Mouse (Mus musculus) liver, embryonic 16.5 days (tissue): ENCODE measurements around the gene Socs2. TPM values are rescaled to one million over a fixed set of nuclear protein-coding genes. Genes with fewer than 3 reads are reported as not detected.

ENCODE experiments used
- ATAC-seq: fragments of 200-750 bp; cut with Nextera tagmentation; 2 replicates; pipeline ENCODE4 v1.8.0; 2017; ENCODE audit warnings: low read depth, mild to moderate bottlenecking, moderate number of reproducible peaks, moderate library complexity
- H3K27ac ChIP-seq: fragments of 300-500 bp; sonication (generic); 2 replicates; pipeline ENCODE4 v1.5.1; 2014; ENCODE audit warnings: mild to moderate bottlenecking, low read length
- H3K27me3 ChIP-seq: fragments of 300-500 bp; sonication (generic); 2 replicates; pipeline ENCODE4 v1.6.1; 2014; ENCODE audit warnings: low read depth, low read length, mixed read lengths; ENCODE audit not compliant: control insufficient read depth, insufficient read depth
- H3K36me3 ChIP-seq: fragments of 300-500 bp; sonication (generic); 2 replicates; pipeline ENCODE4 v1.6.1; 2014; ENCODE audit warnings: mild to moderate bottlenecking; ENCODE audit not compliant: control insufficient read depth, insufficient read depth
- H3K4me1 ChIP-seq: fragments of 300-500 bp; sonication (generic); 2 replicates; pipeline ENCODE4 v1.6.1; 2014; ENCODE audit warnings: low read depth, low read length, mixed read lengths; ENCODE audit not compliant: control insufficient read depth
- H3K4me2 ChIP-seq: fragments of 300-500 bp; sonication (generic); 2 replicates; pipeline ENCODE4 v1.6.1; 2014; ENCODE audit warnings: low read depth, low read length, mixed read lengths
- H3K4me3 ChIP-seq: fragments of 300-500 bp; sonication (generic); 2 replicates; pipeline ENCODE4 v1.5.1; 2014; ENCODE audit warnings: low read depth, mild to moderate bottlenecking, low read length
- H3K9ac ChIP-seq: fragments of 300-500 bp; sonication (generic); 2 replicates; pipeline ENCODE4 v1.6.1; 2014; ENCODE audit warnings: low read depth, low read length
- H3K9me3 ChIP-seq: fragments of 300-500 bp; sonication (generic); replicated peaks from 2 replicates; pipeline ENCODE4 v1.6.1; 2016; ENCODE audit warnings: low read length; ENCODE audit not compliant: control insufficient read depth
- WGBS: fragments of 180-500 bp; shearing (Covaris S2); extraction: QIAGEN DNeasy Blood & Tissue Kit; methylation state at CpG from one replicate; pipeline ENCODE4 v1.1.7; 2014; ENCODE audit not compliant: insufficient replicate concordance; 5-methylcytosine and 5-hydroxymethylcytosine counted together
- polyA plus RNA-seq: library from polyadenylated mRNA; unstranded; fragments of >200 nt; fragmentation: Nextera tagmentation; extraction: Ambion mirVana; gene quantifications from 2 replicates; pipeline ENCODE4 v1.2.1, GENCODE M21; 2015

Socs2 gene
- polyA plus RNA-seq = 4.0 and 5.4 TPM in 2 replicates

DNA sequence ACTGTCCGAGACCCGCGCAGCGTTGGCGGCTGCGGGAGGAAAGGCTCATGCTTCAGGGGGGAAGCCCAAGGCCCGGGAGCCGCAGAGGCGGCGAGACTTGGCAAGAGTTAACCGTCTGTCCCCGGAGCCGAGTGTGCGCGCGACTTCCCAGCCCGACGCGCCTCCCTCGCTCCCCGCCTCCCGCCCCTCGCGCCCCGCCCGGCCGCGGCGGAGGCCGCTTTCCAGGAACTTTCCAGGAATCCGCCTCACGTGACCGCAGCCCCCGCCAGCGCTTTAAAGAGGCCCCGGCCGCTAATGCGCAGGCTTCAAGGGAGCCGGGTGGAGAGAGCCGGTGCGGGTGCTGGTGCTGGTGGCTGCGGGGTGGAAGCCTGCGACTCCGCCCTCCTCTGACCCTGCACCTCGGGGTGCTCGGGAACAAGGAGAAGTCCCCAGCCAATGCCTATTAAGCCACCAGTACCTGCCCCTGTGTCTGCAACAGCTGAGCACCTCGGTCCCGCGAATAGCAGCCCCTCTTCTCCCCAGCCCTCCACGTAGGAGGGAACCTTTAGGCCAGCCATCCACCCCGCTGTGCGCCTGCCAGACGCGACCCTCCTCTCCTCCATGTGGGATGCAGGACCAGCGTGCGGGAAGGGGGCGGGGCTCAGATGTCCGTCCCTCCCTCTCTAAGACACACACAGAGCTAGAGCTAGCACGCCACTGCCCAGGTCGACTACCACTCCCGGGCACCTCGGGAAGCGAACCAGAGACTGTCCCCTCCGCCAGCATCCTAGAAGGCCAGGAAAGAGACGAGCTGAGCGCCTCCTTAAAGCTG is at the start of gene Socs2:
Gene Socs2, minus strand, starts transcription at position 496 of the 811 bp plus-strand sequence.
- no peaks in the 10 kb centered on the region for H3K36me3 ChIP-seq
- no peaks in the 10 kb centered on the region for H3K9me3 ChIP-seq
- WGBS = under 1% methylated on average over 64 of the region's 66 CpGs
- H3K27me3 ChIP-seq = peaks cover 47% of the 10 kb centered on the region
- H3K4me2 ChIP-seq = peak within 1 kb of the TSS; percentile 94
- peaks cover 22% of the 10 kb centered on the region for H3K4me1 ChIP-seq
- H3K27ac ChIP-seq = 0 out of 2 replicates have a peak within 1 kb of the TSS, but pooled peaks have one; percentile 24
- peak within 1 kb of the TSS; percentile 72 for H3K9ac ChIP-seq
- H3K4me3 ChIP-seq = peak within 1 kb of the TSS; percentile 71
- peak; percentile 82 for ATAC-seq

- Histone ChIP-seq H3K9ac (no peak overlapping the region), H3K4me2 (no peak overlapping the region), H3K27ac (no peak overlapping the region), H3K27me3 (no peaks in the 10 kb centered on the region), H3K4me1 (no peaks in the 10 kb centered on the region), H3K4me3 (no peak overlapping the region), H3K9me3 (no peaks in the 10 kb centered on the region), H3K36me3 (no peaks in the 10 kb centered on the region)
- 31% methylated on average over 4 of the region's 4 CpGs for WGBS
- no peak for ATAC-seq
These were observed 48.5 kb upstream of the Socs2 start for GRCm38 (mm10) chr10:95465485-95465896.

DNA sequence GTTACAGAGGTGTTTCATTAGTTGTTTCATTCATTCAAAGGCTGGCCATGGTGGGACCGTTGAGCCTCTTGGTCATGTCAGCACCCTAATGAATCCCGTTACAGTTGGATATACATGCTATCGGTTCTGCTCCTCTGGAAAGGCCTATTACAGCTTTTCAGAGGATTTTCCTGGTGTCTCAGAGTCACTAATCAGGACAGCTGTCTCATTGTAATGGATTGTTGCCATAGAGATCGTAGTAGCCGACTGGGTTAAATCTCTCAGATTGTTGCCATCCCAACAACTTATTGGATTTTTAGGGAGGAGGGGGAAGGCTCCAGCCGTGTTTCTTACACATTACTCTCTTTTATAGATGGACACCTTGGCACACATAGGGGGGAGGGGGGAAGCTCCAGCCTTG is 47.5 kb upstream of the Socs2 start:
- WGBS = 62% methylated on average over 6 of the region's 6 CpGs
- no peak for ATAC-seq
- Histone ChIP-seq H3K4me1 (no peaks in the 10 kb centered on the region), H3K27ac (no peak overlapping the region), H3K9ac (no peak overlapping the region), H3K9me3 (no peaks in the 10 kb centered on the region), H3K36me3 (no peaks in the 10 kb centered on the region), H3K4me3 (no peak overlapping the region), H3K27me3 (no peaks in the 10 kb centered on the region), H3K4me2 (no peak overlapping the region)

- no peak overlapping the region for H3K27ac ChIP-seq
- no peak overlapping the region for H3K4me2 ChIP-seq
- H3K36me3 ChIP-seq = no peaks in the 10 kb centered on the region
- no peak overlapping the region for H3K9ac ChIP-seq
- no peaks in the 10 kb centered on the region for H3K27me3 ChIP-seq
- ATAC-seq = no peak
- no peaks in the 10 kb centered on the region for H3K4me1 ChIP-seq
- H3K4me3 ChIP-seq = no peak overlapping the region
- WGBS = 46% methylated on average over 1 of the region's 1 CpGs
- no peaks in the 10 kb centered on the region for H3K9me3 ChIP-seq
These were observed 45.3 kb upstream of the Socs2 start for GRCm38 (mm10) chr10:95462231-95462630.

- no peaks in the 10 kb centered on the region for H3K9me3 ChIP-seq
- no peaks in the 10 kb centered on the region for H3K4me1 ChIP-seq
- no peak for ATAC-seq
- H3K9ac ChIP-seq = no peak overlapping the region
- no peaks in the 10 kb centered on the region for H3K36me3 ChIP-seq
- H3K4me2 ChIP-seq = no peak overlapping the region
- no peak overlapping the region for H3K27ac ChIP-seq
- WGBS = 64% methylated on average over 4 of the region's 4 CpGs
- no peaks in the 10 kb centered on the region for H3K27me3 ChIP-seq
- H3K4me3 ChIP-seq = no peak overlapping the region
These were observed 44.1 kb upstream of the Socs2 start for GRCm38 (mm10) chr10:95461053-95461553.

DNA sequence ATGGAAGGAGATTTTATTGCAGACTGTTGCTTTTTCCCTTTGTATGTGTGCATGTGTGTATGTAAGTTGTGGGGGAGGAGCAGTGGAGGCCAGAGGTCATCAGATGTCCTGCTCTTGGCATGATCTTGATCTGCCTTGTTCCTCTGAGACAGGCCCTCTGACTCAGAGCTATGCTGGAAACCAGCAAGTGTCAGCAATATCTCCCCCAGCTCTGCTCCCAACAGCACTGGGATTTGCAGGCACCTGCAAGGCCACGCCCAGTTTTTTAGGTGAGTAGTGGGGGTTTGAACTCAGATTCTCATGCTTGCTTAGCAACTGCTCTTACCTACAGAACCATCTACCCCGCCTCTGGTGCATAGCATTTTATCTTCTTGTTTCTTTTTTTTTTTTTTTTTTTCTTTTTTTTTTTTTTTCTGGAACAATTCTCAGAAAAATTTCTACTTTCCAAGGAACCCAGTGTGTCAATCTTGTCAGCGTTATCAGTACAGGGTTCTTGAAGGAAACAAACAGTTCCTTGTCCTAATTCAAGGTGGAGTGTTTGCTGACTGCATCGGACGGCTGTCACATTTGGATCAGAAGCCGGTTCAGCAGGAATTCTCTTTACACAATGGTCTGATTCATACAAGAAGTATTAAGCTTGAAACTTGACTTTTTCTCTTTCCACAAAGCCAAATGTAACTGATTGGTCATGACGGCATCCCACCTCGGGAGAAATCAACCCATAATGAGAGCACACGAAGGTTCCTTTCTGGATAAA is 41.2 kb upstream of the Socs2 start:
- 62% methylated on average over 9 of the region's 9 CpGs for WGBS
- ATAC-seq = no peak

DNA sequence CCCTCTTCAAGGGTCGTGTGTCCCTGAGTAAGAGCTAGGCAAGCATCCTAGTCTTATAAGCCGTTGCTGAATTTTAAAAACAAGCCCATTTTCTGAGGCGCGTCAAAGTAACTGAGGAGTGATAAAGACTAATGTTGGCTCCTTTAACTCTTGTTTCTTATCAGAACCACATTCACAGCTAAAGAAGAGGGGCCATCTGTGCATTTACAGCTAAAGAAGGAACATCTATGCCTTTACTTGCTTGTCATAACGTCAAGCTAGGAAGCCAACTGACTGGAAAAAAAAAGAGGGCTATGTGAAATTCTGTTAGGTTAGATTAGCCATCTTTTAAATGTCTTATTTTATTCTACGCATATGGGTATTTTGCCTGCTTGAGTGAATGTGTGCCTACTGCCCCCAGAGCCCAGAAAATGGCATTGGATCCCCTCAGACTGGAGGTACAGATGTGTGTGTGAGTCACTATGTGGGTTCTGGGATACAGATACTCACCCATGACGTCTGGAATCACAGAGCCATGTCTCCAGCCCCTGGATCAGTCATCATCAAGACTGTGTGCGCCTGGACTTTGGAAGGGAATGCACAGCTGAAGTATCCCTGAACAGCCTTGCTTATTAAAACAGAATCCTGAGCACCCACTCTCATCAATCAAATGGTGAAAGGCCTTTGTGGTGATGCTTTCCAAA is 40.5 kb upstream of the Socs2 start:
- H3K4me2 ChIP-seq = no peak overlapping the region
- H3K4me3 ChIP-seq = no peak overlapping the region
- ATAC-seq = no peak
- WGBS = 49% methylated on average over 8 of the region's 8 CpGs
- H3K27me3 ChIP-seq = no peaks in the 10 kb centered on the region
- H3K4me1 ChIP-seq = no peaks in the 10 kb centered on the region
- no peaks in the 10 kb centered on the region for H3K9me3 ChIP-seq
- H3K9ac ChIP-seq = no peak overlapping the region
- H3K27ac ChIP-seq = no peak overlapping the region
- H3K36me3 ChIP-seq = no peaks in the 10 kb centered on the region

More for the DNA sequence above, 41.2 kb upstream of the Socs2 start:
- Histone ChIP-seq H3K4me3 (no peak overlapping the region), H3K4me1 (no peaks in the 10 kb centered on the region), H3K27me3 (no peaks in the 10 kb centered on the region), H3K9ac (no peak overlapping the region), H3K4me2 (no peak overlapping the region), H3K36me3 (no peaks in the 10 kb centered on the region), H3K9me3 (no peaks in the 10 kb centered on the region), H3K27ac (no peak overlapping the region)

DNA sequence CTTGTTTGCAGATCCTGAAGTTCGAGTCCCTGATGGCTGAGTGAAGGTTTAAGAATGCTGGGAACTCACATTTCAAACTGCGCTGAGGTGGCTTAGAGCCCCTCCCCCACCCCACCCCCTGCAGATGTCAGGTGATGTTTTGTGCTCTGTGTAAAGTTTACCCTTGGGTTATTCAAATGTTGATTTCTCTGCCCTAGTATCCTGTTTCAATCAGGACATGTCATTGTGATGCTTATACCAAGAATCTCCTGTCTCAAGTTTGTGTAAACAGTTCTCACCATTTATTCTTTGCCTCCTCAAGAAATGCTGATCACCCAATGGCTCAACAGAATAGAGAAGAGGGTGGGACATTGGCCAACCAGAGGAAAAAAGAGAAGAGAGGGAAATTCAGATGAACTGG is 39.1 kb upstream of the Socs2 start:
- Histone ChIP-seq H3K4me3 (no peak overlapping the region), H3K9me3 (no peaks in the 10 kb centered on the region), H3K27me3 (no peaks in the 10 kb centered on the region), H3K9ac (no peak overlapping the region), H3K27ac (no peak overlapping the region), H3K36me3 (no peaks in the 10 kb centered on the region), H3K4me2 (no peak overlapping the region), H3K4me1 (no peaks in the 10 kb centered on the region)
- ATAC-seq = no peak
- WGBS = 37% methylated on average over 2 of the region's 2 CpGs
